Mouse (Mus musculus) kidney, postnatal 0 days (tissue): ENCODE data around the gene Iqce. TPM values are rescaled to one million over a fixed set of nuclear protein-coding genes. Genes with fewer than 3 reads are reported as not detected.

ENCODE experiments used
- ATAC-seq: fragments of 200-750 bp; cut with Nextera tagmentation; replicated peaks from 2 replicates; pipeline ENCODE4 v1.8.0; 2017; ENCODE audit warnings: low read depth, moderate number of reproducible peaks, moderate TSS enrichment, moderate library complexity; ENCODE audit not compliant: low FRiP score
- DNase-seq: peaks from one replicate; pipeline ENCODE4 v3.0.0-alpha.2; 2016; ENCODE audit warnings: low spot score
- H3K27ac ChIP-seq: fragments of 300-500 bp; sonication (generic); 2 replicates; pipeline ENCODE4 v1.5.1; 2014; ENCODE audit warnings: mild to moderate bottlenecking
- H3K27me3 ChIP-seq: fragments of 300-500 bp; sonication (generic); 2 replicates; pipeline ENCODE4 v1.6.1; 2014; ENCODE audit warnings: low read length, mixed read lengths; ENCODE audit not compliant: insufficient read depth
- H3K36me3 ChIP-seq: fragments of 300-500 bp; sonication (generic); 2 replicates; pipeline ENCODE4 v1.6.1; 2014; ENCODE audit warnings: low read length, mixed read lengths; ENCODE audit not compliant: insufficient read depth
- H3K4me1 ChIP-seq: fragments of 300-500 bp; sonication (generic); replicated peaks from 2 replicates; pipeline ENCODE4 v1.6.1; 2014; ENCODE audit warnings: antibody characterized with exemption, low read length, mixed read lengths; ENCODE audit not compliant: insufficient read depth
- H3K4me2 ChIP-seq: fragments of 300-500 bp; sonication (generic); 2 replicates; pipeline ENCODE4 v1.6.1; 2014; ENCODE audit warnings: mild to moderate bottlenecking, low read length, moderate library complexity, mixed read lengths
- H3K4me3 ChIP-seq: fragments of 300-500 bp; sonication (generic); replicated peaks from 2 replicates; pipeline ENCODE4 v1.5.1; 2014; ENCODE audit warnings: low read depth, low read length
- H3K9ac ChIP-seq: fragments of 300-500 bp; sonication (generic); 2 replicates; pipeline ENCODE4 v1.6.1; 2014; ENCODE audit warnings: low read depth, low read length
- H3K9me3 ChIP-seq: fragments of 300-500 bp; sonication (generic); replicated peaks from 2 replicates; pipeline ENCODE4 v1.6.1; 2016; ENCODE audit warnings: low read length, inconsistent platforms, mixed read lengths
- CTCF ChIP-seq: IDR thresholded peaks from 2 replicates; pipeline ENCODE4 v1.5.1; 2016; ENCODE audit warnings: antibody characterized with exemption, low read depth, mild to moderate bottlenecking, moderate library complexity
- whole genome bisulfite sequencing: fragments of 180-500 bp; shearing (Covaris S2); extraction: QIAGEN DNeasy Blood & Tissue Kit; methylation state at CpG from one replicate; pipeline ENCODE4 v1.1.7; 2014; 5-methylcytosine and 5-hydroxymethylcytosine counted together
- polyA plus RNA-seq: library from polyadenylated mRNA; unstranded; fragments of >200 nt; fragmentation: Nextera tagmentation; extraction: Ambion mirVana; gene quantifications from 2 replicates; pipeline ENCODE4 v1.2.1, GENCODE M21; 2015

Iqce gene
- polyA plus RNA-seq = 18.7 and 19.7 TPM in 2 replicates

- WGBS = under 1% methylated on average over 33 of the region's 33 CpGs
- H3K9ac ChIP-seq = peak within 1 kb of the TSS; percentile 81
- H3K27me3 ChIP-seq = no peaks in the 10 kb centered on the region
- peak within 1 kb of the TSS; percentile 85 for H3K4me3 ChIP-seq
- H3K36me3 ChIP-seq = peaks cover 10% of the 10 kb centered on the region; the same call in 1 of the 2 replicates
- ATAC-seq (peak; percentile 51), DNase-seq (peak; percentile 95)
- H3K9me3 ChIP-seq = no peaks in the 10 kb centered on the region
- H3K27ac ChIP-seq = peak within 1 kb of the TSS; percentile 88
- H3K4me1 ChIP-seq = peaks cover 10% of the 10 kb centered on the region
- H3K4me2 ChIP-seq = peak within 1 kb of the TSS; percentile 91
- TF ChIP-seq CTCF = no peak
Observed at GRCm38 (mm10) chr5:140702103-140702513, at the start of gene Iqce. Gene Iqce (minus strand): TSS chr5:140702378.

- no peaks in the 10 kb centered on the region for H3K27me3 ChIP-seq
- H3K27ac ChIP-seq = no peak overlapping the region
- ATAC-seq (no peak), DNase-seq (no peak)
- no peak overlapping the region for H3K9ac ChIP-seq
- peak; percentile 70 for TF ChIP-seq CTCF
- 0 out of 2 replicates have a peak, but pooled peaks cover 4% of the 10 kb centered on the region for H3K36me3 ChIP-seq
- no peak overlapping the region for H3K4me3 ChIP-seq
- no peak overlapping the region for H3K4me2 ChIP-seq
- H3K4me1 ChIP-seq = no peaks in the 10 kb centered on the region
- no peaks in the 10 kb centered on the region for H3K9me3 ChIP-seq
- WGBS = 0% methylated on average over 1 of the region's 2 CpGs
Observed at GRCm38 (mm10) chr5:140750925-140751324, 48.7 kb upstream of the Iqce start.

- Histone ChIP-seq H3K36me3 (no peaks in the 10 kb centered on the region), H3K4me3 (peak overlapping the region; percentile 25), H3K27ac (peak overlapping the region; percentile 52; the same call in 1 of the 2 replicates), H3K9ac (peak overlapping the region; percentile 46; the same call in 1 of the 2 replicates), H3K9me3 (no peaks in the 10 kb centered on the region), H3K27me3 (no peaks in the 10 kb centered on the region), H3K4me1 (no peaks in the 10 kb centered on the region), H3K4me2 (peak overlapping the region; percentile 60)
- 19% methylated on average over 12 of the region's 12 CpGs for WGBS
- peak; percentile 91 for TF ChIP-seq CTCF
- ATAC-seq (peak; percentile 66), DNase-seq (peak; percentile 91)
Observed at GRCm38 (mm10) chr5:140749062-140749875, 47.1 kb upstream of the Iqce start.

- Histone ChIP-seq H3K36me3 (no peaks in the 10 kb centered on the region), H3K9me3 (no peaks in the 10 kb centered on the region), H3K4me1 (no peaks in the 10 kb centered on the region), H3K9ac (no peak overlapping the region), H3K27me3 (no peaks in the 10 kb centered on the region), H3K4me3 (no peak overlapping the region), H3K4me2 (no peak overlapping the region), H3K27ac (no peak overlapping the region)
- 71% methylated on average over 10 of the region's 10 CpGs for WGBS
- DNase-seq = no peak
- peak; percentile 29; the same call in 1 of the 2 replicates for ATAC-seq
- no peak for TF ChIP-seq CTCF
Observed at GRCm38 (mm10) chr5:140748425-140748824, 46.2 kb upstream of the Iqce start.

GRCm38 (mm10) chr5:140743706-140744131 is 41.5 kb upstream of the Iqce start:
- peak; percentile 42; the same call in 1 of the 2 replicates for TF ChIP-seq CTCF
- Histone ChIP-seq H3K27me3 (no peaks in the 10 kb centered on the region), H3K4me2 (no peak overlapping the region), H3K4me1 (0 out of 2 replicates have a peak, but pooled peaks cover 4% of the 10 kb centered on the region), H3K9ac (no peak overlapping the region), H3K9me3 (no peaks in the 10 kb centered on the region), H3K36me3 (no peaks in the 10 kb centered on the region), H3K4me3 (no peak overlapping the region), H3K27ac (no peak overlapping the region)
- WGBS = 33% methylated on average over 12 of the region's 12 CpGs
- ATAC-seq = no peak
- no peak for DNase-seq

- Histone ChIP-seq H3K4me3 (no peak overlapping the region), H3K4me2 (no peak overlapping the region), H3K9me3 (no peaks in the 10 kb centered on the region), H3K4me1 (0 out of 2 replicates have a peak, but pooled peaks cover 4% of the 10 kb centered on the region), H3K36me3 (no peaks in the 10 kb centered on the region), H3K27ac (no peak overlapping the region), H3K9ac (no peak overlapping the region), H3K27me3 (no peaks in the 10 kb centered on the region)
- DNase-seq (peak; percentile 28), ATAC-seq (no peak)
- TF ChIP-seq CTCF = peak; percentile 46; the same call in 1 of the 2 replicates
Observed at GRCm38 (mm10) chr5:140741877-140742276, 39.7 kb upstream of the Iqce start.
